Mouse (Mus musculus) liver, adult 2 months (tissue): ENCODE measurements around the gene Atp2b1. TPM values are rescaled to one million over a fixed set of nuclear protein-coding genes. Genes with fewer than 3 reads are reported as not detected.
"Not testable (repeated sequence)": the region's sequence is repeated elsewhere in the genome, so short reads cannot be mapped to it uniquely, and the experiment has no call there.

Source experiments
- DNase-seq: peaks from one replicate; pipeline ENCODE4 v3.0.0-alpha.2; 2011; ENCODE audit warnings: low read depth, low spot score; ENCODE audit errors: extremely low read depth
- H3K27ac ChIP-seq: fragments of 200-500 bp; replicated peaks from 2 replicates; pipeline ENCODE4 v1.5.1; 2012; ENCODE audit warnings: low read depth, mild to moderate bottlenecking, control low read depth, inconsistent platforms, low read length; ENCODE audit not compliant: insufficient read depth
- H3K27me3 ChIP-seq: fragments of 200-500 bp; 2 replicates; pipeline ENCODE4 v1.6.1; 2012; ENCODE audit warnings: mild to moderate bottlenecking, moderate library complexity, low read length, inconsistent platforms; ENCODE audit not compliant: control insufficient read depth, insufficient read depth
- H3K36me3 ChIP-seq: fragments of 200-500 bp; 2 replicates; pipeline ENCODE4 v1.6.1; 2012; ENCODE audit warnings: low read length, inconsistent platforms; ENCODE audit not compliant: control insufficient read depth, insufficient read depth
- H3K4me1 ChIP-seq: fragments of 200-500 bp; 2 replicates; pipeline ENCODE4 v1.6.1; 2011; ENCODE audit warnings: low read length; ENCODE audit not compliant: control insufficient read depth, insufficient read depth
- H3K4me3 ChIP-seq: fragments of 200-500 bp; 2 replicates; pipeline ENCODE4 v1.5.1; 2011; ENCODE audit warnings: low read depth, mild to moderate bottlenecking, control low read depth, low read length, moderate library complexity; ENCODE audit not compliant: insufficient read depth
- H3K79me2 ChIP-seq: fragments of 200-500 bp; 2 replicates; pipeline ENCODE4 v1.6.1; 2012; ENCODE audit warnings: inconsistent platforms, mild to moderate bottlenecking, low read length, moderate library complexity; ENCODE audit not compliant: control insufficient read depth, insufficient read depth
- H3K9ac ChIP-seq: fragments of 200-500 bp; 2 replicates; pipeline ENCODE4 v1.6.1; 2012; ENCODE audit warnings: low read depth, mild to moderate bottlenecking, control low read depth, inconsistent platforms, low read length
- CTCF ChIP-seq: fragments of 200-500 bp; IDR thresholded peaks from 2 replicates; pipeline ENCODE4 v1.5.1; 2011; ENCODE audit warnings: low read depth, low read length, control low read depth
- POLR2A ChIP-seq: fragments of 200-500 bp; IDR thresholded peaks from 2 replicates; pipeline ENCODE4 v1.6.1; 2011; ENCODE audit warnings: low read length, control low read depth; ENCODE audit not compliant: insufficient read depth; ENCODE audit errors: extremely low read depth
- WGBS: fragments of 180-500 bp; shearing (Covaris S2); methylation state at CpG from one replicate; pipeline ENCODE4 v1.1.7; 2018; 5-methylcytosine and 5-hydroxymethylcytosine counted together
- polyA plus RNA-seq: library from polyadenylated mRNA; depleted of rRNA; stranded (reverse); fragments of >200 nt; gene quantifications from 2 replicates; pipeline ENCODE4 v1.2.3, GENCODE M21; 2012
- total RNA-seq: library from RNA; depleted of rRNA; stranded (reverse); fragments of >200 nt; gene quantifications from 2 replicates; pipeline ENCODE4 v1.2.3, GENCODE M21; 2014

The Atp2b1 gene
- total and polyA plus RNA-seq, 2 experiments, result 5.2 to 28.8 TPM

- Histone ChIP-seq H3K4me1 (no peaks in the 10 kb centered on the region; the same call in 1 of the 2 replicates), H3K36me3 (peaks cover 4% of the 10 kb centered on the region), H3K27ac (no peak overlapping the region), H3K4me3 (no peak overlapping the region), H3K79me2 (peaks cover 9% of the 10 kb centered on the region; the same call in 1 of the 2 replicates), H3K27me3 (no peaks in the 10 kb centered on the region), H3K9ac (no peak overlapping the region)
- TF ChIP-seq POLR2A, result no peak
- no peak for TF ChIP-seq CTCF
- DNase-seq, result no peak
- 66% methylated on average over 6 of the region's 6 CpGs for WGBS
Measured at GRCm38 (mm10) chr10:98976877-98977494, 62.8 kb downstream of the Atp2b1 start.

- WGBS, result 78% methylated on average over 6 of the region's 6 CpGs
- H3K27me3 ChIP-seq, result no peaks in the 10 kb centered on the region
Measured at GRCm38 (mm10) chr10:98978766-98979165, 64.6 kb downstream of the Atp2b1 start.

GRCm38 (mm10) chr10:98979296-98979695, 65.1 kb downstream of the Atp2b1 start:
- no peaks in the 10 kb centered on the region for H3K4me1 ChIP-seq
- 77% methylated on average over 7 of the region's 7 CpGs for WGBS
- H3K4me3 ChIP-seq, result no peak overlapping the region
- TF ChIP-seq POLR2A (no peak), CTCF (no peak)
- peaks cover 4% of the 10 kb centered on the region for H3K36me3 ChIP-seq
- peaks cover 6% of the 10 kb centered on the region; the same call in 1 of the 2 replicates for H3K79me2 ChIP-seq
- DNase-seq, result no peak
- H3K9ac ChIP-seq, result no peak overlapping the region
- no peak overlapping the region for H3K27ac ChIP-seq
- H3K27me3 ChIP-seq, result no peaks in the 10 kb centered on the region

More at GRCm38 (mm10) chr10:98978766-98979165, 64.6 kb downstream of the Atp2b1 start:
- TF ChIP-seq CTCF (no peak), POLR2A (no peak)
- H3K36me3 ChIP-seq, result peaks cover 4% of the 10 kb centered on the region
- no peak overlapping the region for H3K27ac ChIP-seq
- no peak overlapping the region for H3K9ac ChIP-seq
- H3K4me3 ChIP-seq, result no peak overlapping the region
- H3K4me1 ChIP-seq, result no peaks in the 10 kb centered on the region
- no peak for DNase-seq
- peaks cover 6% of the 10 kb centered on the region; the same call in 1 of the 2 replicates for H3K79me2 ChIP-seq

- no peak for TF ChIP-seq CTCF
- TF ChIP-seq POLR2A, result no peak
- peaks cover 3% of the 10 kb centered on the region; the same call in 1 of the 2 replicates for H3K79me2 ChIP-seq
- no peaks in the 10 kb centered on the region for H3K27me3 ChIP-seq
- peaks cover 6% of the 10 kb centered on the region for H3K36me3 ChIP-seq
- H3K4me1 ChIP-seq, result no peaks in the 10 kb centered on the region
- no peak overlapping the region for H3K9ac ChIP-seq
- no peak overlapping the region for H3K27ac ChIP-seq
- DNase-seq, result no peak
- no peak overlapping the region for H3K4me3 ChIP-seq
- WGBS, result 93% methylated on average over 8 of the region's 8 CpGs
Measured at GRCm38 (mm10) chr10:98979951-98980350, 65.7 kb downstream of the Atp2b1 start.

GRCm38 (mm10) chr10:98991964-98992363, 77.8 kb downstream of the Atp2b1 start:
- no peak for DNase-seq
- H3K27me3 ChIP-seq, result no peaks in the 10 kb centered on the region
- no peaks in the 10 kb centered on the region for H3K4me1 ChIP-seq
- H3K9ac ChIP-seq, result no peak overlapping the region
- peaks cover 32% of the 10 kb centered on the region; the same call in 1 of the 2 replicates for H3K36me3 ChIP-seq
- H3K79me2 ChIP-seq, result no peaks in the 10 kb centered on the region
- WGBS, result 95% methylated on average over 3 of the region's 3 CpGs
- TF ChIP-seq POLR2A (no peak), CTCF (no peak)
- no peak overlapping the region for H3K27ac ChIP-seq
- H3K4me3 ChIP-seq, result no peak overlapping the region

- no peak overlapping the region for H3K9ac ChIP-seq
- no peak for TF ChIP-seq POLR2A
- TF ChIP-seq CTCF, result no peak
- no peak for DNase-seq
- 92% methylated on average over 8 of the region's 8 CpGs for WGBS
- H3K79me2 ChIP-seq, result no peaks in the 10 kb centered on the region
- H3K27me3 ChIP-seq, result no peaks in the 10 kb centered on the region
- H3K4me1 ChIP-seq, result no peaks in the 10 kb centered on the region
- no peak overlapping the region for H3K27ac ChIP-seq
- no peak overlapping the region for H3K4me3 ChIP-seq
- peaks cover 34% of the 10 kb centered on the region; the same call in 1 of the 2 replicates for H3K36me3 ChIP-seq
Measured at GRCm38 (mm10) chr10:98993186-98993585, 79.0 kb downstream of the Atp2b1 start.

GRCm38 (mm10) chr10:98995016-98995747, 81.0 kb downstream of the Atp2b1 start:
- not testable (repeated sequence) for H3K9ac ChIP-seq, H3K27ac ChIP-seq, H3K4me1 ChIP-seq, H3K27me3 ChIP-seq, H3K4me3 ChIP-seq, H3K79me2 ChIP-seq, DNase-seq
- peaks cover 36% of the 10 kb centered on the region; the same call in 1 of the 2 replicates for H3K36me3 ChIP-seq
- 87% methylated on average over 6 of the region's 6 CpGs for WGBS
